Mouse (Mus musculus) adrenal gland, postnatal 10 days (tissue): Measurements from ENCODE around the gene Ubqln4. TPM values are rescaled to one million over a fixed set of nuclear protein-coding genes. Genes with fewer than 3 reads are reported as not detected.

ENCODE experiments used
- DNase-seq: peaks from one replicate; pipeline ENCODE4 v3.0.0; 2021; ENCODE audit warnings: mixed read lengths
- total RNA-seq, 2 experiments: library from RNA; stranded (reverse); gene quantifications; 2 replicates each; pipeline ENCODE4 v1.2.3; 2021

Ubqln4 gene
- total RNA-seq, 2 experiments from 2014 or later, result 63.9 to 73.1 TPM

DNA sequence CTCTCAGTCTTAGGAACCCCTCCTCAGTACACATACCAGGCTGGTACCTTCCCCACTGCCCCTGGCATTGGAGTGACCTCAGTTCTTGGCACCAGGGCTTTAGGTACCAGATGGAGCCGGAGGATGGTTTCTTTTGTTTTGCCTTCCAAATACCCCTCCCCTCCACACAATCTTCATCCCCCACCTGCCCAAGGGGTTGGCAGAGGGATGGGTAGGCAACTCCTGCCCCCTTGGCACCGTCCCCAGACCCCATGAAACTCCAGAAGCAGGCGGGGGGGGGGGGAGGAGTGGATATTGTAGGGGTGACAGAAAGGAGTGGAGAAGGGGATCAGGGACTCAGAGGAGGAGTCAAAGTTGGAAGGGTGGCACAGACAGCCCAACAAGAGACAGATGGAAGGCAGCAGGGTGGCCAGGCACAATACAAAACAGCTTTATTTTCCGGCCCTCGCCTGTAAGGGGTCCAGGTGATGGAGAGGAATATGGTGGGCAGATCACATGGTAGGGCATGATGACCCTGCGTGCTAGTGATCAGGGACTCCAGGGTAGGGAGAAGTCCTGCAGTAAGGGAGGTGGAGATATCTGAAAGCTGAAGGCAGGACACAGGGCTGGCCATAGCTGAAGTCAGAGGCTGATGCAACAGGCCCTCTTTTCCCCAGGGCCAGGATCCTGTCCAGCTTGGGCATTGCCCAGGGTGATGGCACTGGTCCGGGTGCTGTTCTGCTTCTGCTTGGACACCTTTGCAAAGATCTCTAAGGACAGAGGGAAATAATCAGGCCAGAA lies 11.7 kb upstream of the Ubqln4 start:
- DNase-seq, result peak; percentile 56

DNA sequence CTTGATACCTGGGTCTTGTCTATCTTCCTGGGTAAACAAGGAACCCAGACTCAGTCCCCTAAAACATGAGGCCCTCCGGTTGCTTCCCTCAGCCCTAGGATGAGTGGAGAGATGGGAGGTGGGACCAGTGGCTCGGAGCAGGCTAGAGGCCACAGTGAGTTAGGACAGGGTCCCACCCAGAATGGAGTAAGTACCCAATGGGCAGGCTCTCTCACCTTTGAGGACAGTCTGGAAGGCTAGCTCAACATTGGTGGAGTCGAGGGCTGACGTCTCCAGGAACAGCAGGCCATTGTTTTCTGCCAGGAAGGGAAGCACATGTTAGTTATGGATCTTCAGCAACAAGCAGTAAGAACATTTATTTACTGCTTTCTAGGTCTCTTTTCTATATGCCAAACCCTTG lies 11.1 kb upstream of the Ubqln4 start:
- no peak for DNase-seq

DNA sequence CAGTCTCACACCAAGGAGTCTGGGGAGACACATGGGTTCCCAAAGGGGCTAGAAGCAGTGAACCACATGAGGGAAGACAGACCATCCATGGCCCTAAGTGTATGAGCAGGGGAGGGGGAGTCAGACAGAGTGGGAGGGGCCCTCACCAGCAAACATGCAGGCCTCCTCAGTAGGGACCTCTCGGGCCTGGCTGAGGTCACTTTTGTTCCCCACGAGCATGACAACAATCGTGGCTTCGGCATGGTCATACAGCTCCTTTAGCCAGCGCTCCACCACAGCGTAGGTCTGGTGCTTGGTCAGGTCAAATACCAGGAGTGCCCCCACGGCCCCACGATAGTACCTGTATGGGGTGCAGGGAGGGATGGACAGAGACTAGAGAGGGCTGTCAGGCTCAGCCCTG lies 10.4 kb upstream of the Ubqln4 start:
- DNase-seq, result no peak

GRCm38 (mm10) chr3:88543651-88544410 lies 9.7 kb upstream of the Ubqln4 start:
- no peak for DNase-seq

- DNase-seq, result no peak
Measured at GRCm38 (mm10) chr3:88544514-88544913, 9.0 kb upstream of the Ubqln4 start.

GRCm38 (mm10) chr3:88544955-88545591 lies 8.5 kb upstream of the Ubqln4 start:
- DNase-seq, result no peak

- DNase-seq, result no peak
Measured at GRCm38 (mm10) chr3:88546674-88547418, 6.7 kb upstream of the Ubqln4 start.

DNA sequence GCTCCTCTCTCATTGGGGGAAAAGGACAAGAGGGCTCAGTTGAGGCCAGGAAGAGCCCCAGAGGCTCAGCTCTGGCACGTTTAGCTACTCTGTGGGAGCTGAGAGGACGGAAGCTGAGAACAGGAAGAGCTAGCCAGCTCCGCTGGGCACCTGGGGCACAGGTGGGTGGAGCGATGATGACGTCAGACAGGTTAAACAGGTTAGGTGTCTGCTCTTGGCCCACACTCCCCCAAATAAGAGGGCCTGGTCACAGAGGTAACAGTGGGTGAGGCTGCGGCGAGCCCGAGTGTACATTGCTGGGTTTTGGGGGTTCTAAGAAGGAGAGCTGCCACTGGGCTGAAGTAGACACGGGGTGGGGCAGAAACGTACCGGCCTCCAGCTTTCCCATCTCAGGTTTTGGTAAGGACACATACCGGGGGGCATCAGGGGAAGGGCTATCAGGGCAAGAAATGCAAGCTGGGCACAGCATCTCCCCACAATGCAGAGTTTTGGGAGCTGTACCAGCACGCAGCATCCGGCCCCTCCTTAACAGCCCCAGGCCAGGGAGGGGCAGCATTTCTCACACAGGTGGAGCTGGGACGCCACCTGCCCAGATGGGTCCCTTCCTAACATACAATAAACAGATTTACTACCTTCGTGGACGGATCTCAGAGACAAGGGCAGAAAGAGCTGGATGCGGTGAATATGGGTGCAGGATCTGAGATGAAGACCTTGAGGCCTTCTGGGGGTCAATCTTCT lies 5.2 kb upstream of the Ubqln4 start, which contains the start of gene Rab25:
Rab25 (minus strand) TSS at position 121 of the 738 bp plus-strand sequence.
- no peak for DNase-seq

DNA sequence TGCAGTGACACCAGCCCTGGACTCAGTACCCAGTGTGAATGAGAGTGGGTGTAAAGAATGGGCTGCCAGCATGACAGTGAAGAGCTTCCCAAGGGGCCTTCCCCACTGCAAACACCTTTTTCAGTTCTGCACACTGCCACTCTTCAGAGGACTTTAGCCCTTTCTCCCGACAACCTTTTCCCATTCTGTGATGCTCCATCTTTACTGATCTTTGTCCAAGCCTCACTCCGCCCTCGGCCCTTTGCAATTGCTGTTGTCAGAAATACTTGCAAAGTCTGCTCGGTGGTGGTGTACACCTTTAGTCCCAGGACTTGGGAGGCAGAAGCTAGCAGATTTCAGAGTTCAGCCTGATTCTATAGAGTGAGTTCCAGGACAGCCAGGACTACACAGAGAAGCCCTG lies 2.0 kb upstream of the Ubqln4 start:
- no peak for DNase-seq

DNA sequence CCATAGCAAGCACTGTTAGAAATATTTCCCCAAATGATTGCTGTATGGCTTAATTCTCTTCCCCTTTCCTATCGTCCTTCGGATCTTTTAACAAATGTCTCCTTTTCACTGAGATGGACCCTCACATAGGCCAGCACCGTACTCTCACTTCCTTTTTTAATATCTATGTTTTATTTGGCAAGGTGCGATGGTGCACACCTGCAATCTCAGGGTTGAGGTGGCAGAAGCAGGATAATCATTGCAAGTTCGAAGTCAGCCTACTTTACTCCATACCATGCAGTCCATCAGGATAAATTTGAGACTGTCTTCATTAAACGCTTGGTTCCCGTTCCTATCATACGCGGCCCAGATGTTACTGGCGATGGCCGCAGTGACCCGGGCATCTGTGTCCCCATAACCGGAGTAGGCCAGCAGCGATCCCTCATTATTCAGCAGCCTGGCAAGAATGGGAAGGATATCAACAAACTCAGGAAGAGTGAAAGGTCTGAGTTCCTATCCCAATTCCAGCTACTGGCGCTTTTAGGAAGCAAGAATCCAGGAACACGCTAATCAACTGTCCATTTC lies 1.4 kb upstream of the Ubqln4 start:
- no peak for DNase-seq

- DNase-seq, result peak; percentile 98
Measured at GRCm38 (mm10) chr3:88552676-88553524, 658 bp upstream of the Ubqln4 start, which contains the start of gene Lamtor2. TSS of gene Lamtor2 (minus strand) at chr3:88553074.

DNA sequence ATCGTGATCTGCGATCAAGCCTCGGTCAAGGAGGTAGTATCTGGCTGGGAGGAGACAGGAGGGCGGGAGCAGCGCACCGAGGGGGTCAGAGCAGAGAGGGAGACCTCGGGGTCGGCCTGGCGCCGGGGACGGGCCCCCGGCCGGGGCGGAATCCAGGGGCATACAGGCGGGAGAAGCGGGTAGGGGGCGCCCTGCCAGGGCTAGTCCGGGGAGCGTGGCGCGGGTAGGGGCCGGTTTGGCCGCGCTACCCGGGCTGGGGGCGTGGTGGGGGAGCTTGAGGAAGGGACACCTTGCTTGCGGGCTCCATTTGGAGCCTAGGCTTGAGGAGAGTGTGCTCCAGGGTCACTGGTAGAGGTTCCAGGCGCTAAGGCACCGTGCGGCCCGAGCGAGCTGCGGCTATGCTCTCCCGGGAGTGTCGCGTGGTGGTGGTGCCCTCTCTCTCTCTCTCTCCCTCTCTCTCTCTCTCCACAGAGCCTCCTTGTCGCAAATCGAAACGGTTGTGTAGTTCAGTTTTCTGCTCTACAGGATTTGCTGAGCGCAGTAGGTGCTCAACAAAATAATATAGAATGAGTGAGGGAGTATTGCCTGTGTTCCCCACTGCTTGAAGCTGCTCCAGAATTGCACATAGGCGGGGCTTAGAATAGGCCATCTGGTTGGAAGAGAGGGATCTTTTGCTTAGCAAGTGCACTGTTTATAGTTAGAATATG lies 475 bp downstream of the Ubqln4 start:
- DNase-seq, result no peak

DNA sequence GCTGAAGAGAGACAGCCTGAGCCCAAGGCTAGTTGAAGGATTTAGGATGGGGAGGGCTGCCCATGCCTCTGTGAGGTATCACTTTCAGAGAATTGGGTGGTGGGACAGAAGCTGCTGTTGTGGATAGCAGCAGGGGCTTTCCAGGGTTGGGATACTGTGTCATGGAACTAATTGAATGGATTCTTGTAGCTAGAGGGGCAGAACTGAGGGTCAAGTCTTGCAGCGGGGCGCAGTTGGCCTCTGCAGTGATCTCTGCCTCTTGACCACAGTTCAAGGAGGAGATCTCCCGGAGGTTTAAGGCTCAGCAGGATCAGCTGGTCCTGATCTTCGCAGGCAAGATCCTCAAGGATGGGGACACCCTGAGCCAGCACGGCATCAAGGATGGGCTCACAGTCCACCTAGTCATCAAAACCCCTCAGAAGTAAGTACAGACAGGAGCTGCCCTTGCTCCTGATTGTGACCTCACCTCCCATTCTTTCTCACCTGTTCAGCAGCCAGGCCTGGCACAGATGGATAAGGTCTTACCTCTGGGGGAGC lies 1.6 kb downstream of the Ubqln4 start:
- no peak for DNase-seq

- DNase-seq, result no peak
Measured at GRCm38 (mm10) chr3:88555731-88556130, 2.2 kb downstream of the Ubqln4 start.

GRCm38 (mm10) chr3:88556616-88557015 lies 3.1 kb downstream of the Ubqln4 start:
- DNase-seq, result no peak

DNA sequence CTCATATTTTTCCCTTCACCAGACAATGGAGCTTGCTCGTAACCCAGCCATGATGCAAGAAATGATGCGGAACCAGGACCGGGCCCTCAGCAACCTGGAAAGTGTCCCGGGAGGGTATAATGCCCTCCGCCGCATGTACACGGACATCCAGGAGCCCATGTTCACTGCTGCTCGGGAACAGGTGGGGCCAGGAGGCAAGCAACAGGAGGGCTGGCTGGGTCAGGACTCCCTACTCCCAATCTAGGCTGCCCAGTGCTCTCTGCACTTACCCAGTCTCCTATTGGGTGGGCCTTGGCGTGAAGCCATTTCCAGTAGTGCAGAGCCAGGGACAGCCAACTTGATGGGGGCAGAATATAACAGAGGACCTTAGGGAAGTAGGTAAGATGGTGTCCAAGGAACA lies 6.0 kb downstream of the Ubqln4 start:
- no peak for DNase-seq

- no peak for DNase-seq
Measured at GRCm38 (mm10) chr3:88561989-88562388, 8.4 kb downstream of the Ubqln4 start.

- DNase-seq, result no peak
Measured at GRCm38 (mm10) chr3:88563442-88563841, 9.9 kb downstream of the Ubqln4 start.

DNA sequence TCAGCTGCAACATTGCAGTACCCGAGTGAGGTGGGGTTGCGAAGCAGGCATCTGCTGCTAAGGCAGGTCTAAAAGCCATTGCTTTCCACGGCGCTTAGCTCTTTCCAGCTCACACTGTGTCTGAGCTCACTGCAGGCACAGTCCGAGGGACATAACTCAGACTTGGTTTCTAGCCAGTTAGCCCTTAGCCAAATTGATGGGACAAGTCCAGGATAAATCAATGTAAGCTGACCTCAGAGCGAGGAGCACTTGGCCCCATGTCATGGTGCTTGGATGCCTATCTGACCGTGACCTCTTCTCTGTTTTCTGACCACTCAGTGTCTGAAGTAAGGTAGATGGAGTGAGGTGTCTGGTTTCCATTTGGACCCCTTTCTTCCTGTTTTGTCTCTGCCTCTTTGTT lies 10.4 kb downstream of the Ubqln4 start:
- DNase-seq, result no peak
